Mouse (Mus musculus): Measurements from ENCODE around the gene Rasgef1a. TPM values are rescaled to one million over a fixed set of nuclear protein-coding genes. Genes with fewer than 3 reads are reported as not detected.

Gene Rasgef1a
- total RNA-seq, 2 experiments from 2014 or later = 0.11 to 0.22 TPM

GRCm38 (mm10) chr6:118070321-118071012 lies 59.2 kb downstream of the Rasgef1a start:
- intact Hi-C loops (cut with DNase I) = no loop called here
- DNase-seq = no peak

- no peak for DNase-seq
- intact Hi-C loops (cut with DNase I) = no loop called here
Measured at GRCm38 (mm10) chr6:118071013-118071350, 59.7 kb downstream of the Rasgef1a start.

GRCm38 (mm10) chr6:118071416-118071815 lies 60.2 kb downstream of the Rasgef1a start:
- DNase-seq = no peak
- intact Hi-C loops (cut with DNase I) = no loop called here

DNA sequence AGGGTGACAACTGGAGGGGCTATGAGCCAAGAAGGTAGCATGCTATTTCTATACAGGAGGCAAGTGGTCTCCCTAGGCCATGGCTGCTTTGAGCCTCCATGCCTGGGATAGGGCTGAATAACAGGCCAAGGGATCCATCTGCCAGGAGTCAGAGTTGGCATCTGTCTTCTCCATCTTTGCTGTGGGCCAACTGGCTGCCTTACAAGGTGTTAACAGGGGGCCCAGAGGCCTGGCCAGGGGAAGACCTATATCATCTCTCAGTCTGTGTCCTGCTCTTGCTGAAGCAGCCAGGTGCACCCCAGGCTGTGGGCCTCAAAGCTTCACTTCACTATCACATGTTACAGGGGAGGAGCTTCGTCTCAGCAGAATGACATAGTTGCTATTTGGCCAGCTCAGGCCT lies 60.9 kb downstream of the Rasgef1a start:
- intact Hi-C loops (cut with DNase I) = no loop called here
- DNase-seq = no peak

DNA sequence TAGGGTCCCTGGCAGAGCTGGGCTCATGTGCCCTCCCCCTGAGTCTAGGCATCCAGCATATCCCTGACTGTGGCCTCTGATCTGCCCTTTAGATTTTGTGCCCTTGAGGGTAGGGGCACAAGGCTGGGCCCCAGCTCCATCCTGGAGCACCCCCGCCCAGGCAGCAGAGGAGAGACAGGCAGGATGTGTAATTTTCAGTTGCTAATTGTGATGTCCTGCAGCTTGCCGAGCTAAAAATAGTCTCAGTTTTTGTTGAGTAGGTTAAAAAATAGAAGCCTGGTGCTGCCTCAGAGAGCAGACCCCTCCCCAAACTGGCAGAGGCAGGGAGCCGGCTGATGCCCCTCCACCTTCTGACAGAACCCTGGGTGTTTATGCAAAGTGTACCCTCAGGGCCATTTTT lies 62.9 kb downstream of the Rasgef1a start:
- intact Hi-C loops (cut with DNase I) = no loop called here
- DNase-seq = no peak

DNA sequence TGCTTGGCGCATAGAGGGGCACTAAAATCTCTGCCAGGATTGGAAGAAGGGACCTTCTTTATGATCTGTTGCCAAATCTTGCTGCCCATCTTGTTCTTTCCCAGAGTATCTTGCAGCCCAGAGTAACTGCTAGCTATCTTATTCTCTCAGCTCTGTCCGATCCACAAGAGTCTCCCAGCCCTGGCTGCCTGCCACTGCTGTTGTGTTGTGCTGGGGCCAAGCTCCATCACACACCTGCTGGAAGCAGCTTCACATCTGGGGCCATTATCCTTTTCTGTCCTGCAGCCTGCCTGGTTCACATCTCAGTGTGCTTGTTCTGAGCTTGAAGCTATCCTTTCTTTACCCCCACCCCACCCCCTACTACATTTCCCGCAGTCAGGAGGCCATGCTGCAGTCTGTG lies 65.0 kb downstream of the Rasgef1a start:
- intact Hi-C loops (cut with DNase I) = no loop called here
- no peak for DNase-seq

DNA sequence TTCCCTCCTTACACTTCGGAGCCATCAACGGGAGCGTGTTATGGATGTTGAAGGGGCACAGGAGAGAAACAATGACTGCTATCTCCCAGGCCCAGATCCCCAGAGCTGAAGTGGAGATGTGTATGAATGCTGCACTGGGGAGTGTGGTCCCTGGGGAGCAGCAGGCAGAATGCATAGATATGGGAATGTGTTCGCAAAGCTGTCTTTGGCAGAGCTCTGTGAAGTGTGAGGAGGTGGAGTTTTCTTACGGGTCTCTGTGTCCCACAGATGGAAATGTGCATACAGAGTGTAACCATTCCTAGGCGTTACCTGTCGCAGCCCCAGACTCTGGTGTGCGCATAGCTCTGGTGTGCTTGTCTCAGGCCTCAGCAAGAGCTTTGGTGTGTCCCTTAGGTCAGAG lies 65.5 kb downstream of the Rasgef1a start:
- intact Hi-C loops (cut with DNase I) = no loop called here
- no peak for DNase-seq

GRCm38 (mm10) chr6:118077421-118077820 lies 66.2 kb downstream of the Rasgef1a start:
- no peak for DNase-seq
- intact Hi-C loops (cut with DNase I) = no loop called here

DNA sequence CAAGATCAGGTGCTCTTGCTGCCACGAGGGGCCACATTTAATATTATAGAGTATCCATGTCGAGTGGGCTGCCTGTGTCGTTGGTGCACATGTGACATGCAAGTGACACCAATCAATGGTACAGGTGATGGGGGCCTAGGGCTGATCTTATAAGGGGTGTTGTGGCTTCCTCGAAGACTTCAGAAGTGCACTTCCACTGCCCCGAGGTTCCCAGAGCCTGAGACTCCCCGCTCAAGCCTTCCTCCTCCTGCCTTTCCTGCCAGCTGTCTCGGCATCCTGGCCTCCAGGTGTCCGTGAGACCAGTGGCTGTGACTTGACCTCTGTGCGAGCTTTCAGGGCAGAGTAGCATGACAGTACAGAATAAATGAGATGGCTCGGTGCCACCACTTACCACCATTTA lies 67.5 kb downstream of the Rasgef1a start:
- intact Hi-C loops (cut with DNase I) = no loop called here
- DNase-seq = no peak

DNA sequence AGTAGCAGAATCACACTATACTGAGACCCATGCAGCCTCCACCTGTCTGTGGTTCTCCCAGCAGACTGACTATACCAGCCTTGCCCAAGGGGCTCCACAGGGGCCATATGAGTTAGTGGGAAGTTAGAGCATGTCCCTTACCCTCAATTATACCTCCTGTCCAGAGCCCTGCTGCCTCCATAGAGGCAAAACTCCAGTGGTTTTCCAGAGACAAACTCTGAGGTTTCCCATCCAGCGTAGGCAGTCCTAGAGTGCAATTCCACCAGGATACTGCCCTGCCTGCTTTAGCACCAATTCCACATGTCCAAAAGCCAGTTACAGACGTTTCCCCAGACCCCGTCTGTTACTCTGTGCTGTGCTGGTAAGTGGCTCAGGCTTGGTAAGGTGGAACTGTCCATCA lies 68.1 kb downstream of the Rasgef1a start:
- DNase-seq = no peak
- intact Hi-C loops (cut with DNase I) = no loop called here

GRCm38 (mm10) chr6:118079762-118080465 lies 68.7 kb downstream of the Rasgef1a start:
- intact Hi-C loops (cut with DNase I) = no loop called here
- no peak for DNase-seq

DNA sequence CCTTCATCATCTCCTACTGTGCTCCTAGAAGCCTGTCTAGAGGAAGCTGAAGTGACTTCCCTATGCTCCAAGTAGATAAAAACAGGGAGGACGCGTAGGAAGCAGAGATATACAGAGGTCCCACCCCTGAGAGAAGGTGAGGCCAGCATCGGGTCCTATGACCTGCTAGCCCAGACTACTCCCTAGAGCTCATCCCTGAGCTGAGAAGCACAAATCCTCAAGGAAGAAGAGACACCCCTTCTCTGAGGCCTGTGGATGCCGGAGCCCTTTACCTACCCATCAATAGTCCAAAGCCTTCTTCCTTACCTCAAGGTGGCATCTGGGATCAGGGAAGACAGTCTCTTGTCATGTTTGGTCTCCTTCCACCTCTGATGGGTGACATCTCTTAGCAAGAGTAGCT lies 69.5 kb downstream of the Rasgef1a start:
- no peak for DNase-seq
- intact Hi-C loops (cut with DNase I) = no loop called here

DNA sequence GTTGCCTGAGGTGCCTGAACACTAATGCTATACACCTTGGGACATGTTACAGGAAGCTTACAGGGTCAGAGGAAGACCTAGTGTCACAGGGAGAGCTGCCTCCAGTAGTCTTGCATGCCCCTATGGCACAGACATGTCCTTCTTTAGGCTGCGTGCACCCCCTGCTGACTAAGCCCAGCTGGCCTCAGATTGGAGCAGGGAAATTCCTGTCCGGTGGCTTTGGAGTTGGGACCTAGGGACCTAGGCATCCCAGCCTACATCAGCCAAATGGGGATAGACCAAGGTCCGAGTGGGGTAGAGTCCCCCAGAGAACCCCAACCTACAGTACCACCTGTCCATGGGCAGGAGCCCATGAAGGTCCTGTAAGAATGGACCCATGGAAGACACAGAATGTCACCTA lies 71.1 kb downstream of the Rasgef1a start:
- intact Hi-C loops (cut with DNase I) = no loop called here
- DNase-seq = no peak

- intact Hi-C loops (cut with DNase I) = no loop called here
- no peak for DNase-seq
Measured at GRCm38 (mm10) chr6:118083608-118084007, 72.4 kb downstream of the Rasgef1a start.

- DNase-seq = no peak
- intact Hi-C loops (cut with DNase I) = no loop called here
Measured at GRCm38 (mm10) chr6:118084596-118084995, 73.4 kb downstream of the Rasgef1a start.

DNA sequence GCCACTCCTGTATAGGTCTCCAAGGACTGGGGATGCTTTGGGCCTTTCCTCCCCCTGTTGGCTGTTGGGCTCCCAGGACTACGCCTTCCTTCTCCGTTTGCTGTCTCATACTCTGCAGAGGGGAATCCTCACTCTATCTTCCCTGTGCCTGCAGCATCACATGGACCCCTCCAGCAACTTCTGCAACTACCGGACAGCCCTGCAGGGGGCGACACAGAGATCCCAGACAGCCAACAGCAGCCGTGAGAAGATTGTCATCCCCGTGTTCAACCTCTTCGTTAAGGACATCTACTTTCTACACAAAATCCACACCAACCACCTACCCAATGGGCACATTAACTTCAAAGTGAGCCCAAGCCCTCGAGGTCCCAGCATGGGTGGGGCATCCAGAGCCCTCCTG lies 76.7 kb downstream of the Rasgef1a start:
- intact Hi-C loops (cut with DNase I) = no loop called here
- DNase-seq = no peak

GRCm38 (mm10) chr6:118088750-118089440 lies 77.7 kb downstream of the Rasgef1a start:
- DNase-seq = no peak
- intact Hi-C loops (cut with DNase I) = no loop called here

DNA sequence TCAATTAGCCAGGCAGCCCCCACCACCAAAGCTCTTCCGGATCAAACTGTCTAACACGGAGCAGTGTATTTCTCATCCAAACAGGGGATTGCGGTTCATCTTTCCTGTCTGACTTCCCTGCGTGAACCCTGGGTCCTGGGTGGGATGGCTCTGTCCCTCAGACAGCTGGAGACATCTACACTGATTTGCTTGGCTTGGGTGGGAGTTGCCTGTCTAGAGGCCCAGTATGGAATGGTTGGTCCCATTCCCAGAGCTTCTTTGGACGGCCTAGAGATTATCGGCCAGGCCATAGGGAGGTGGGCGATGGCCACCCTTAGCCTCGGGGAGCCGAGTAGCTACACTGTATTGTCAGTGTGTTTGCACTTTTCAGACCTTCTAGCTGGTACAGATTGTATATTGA lies 79.6 kb downstream of the Rasgef1a start:
- DNase-seq = no peak
- intact Hi-C loops (cut with DNase I) = loop anchor here (10.0 kb wide), 1 partner anchor 246 kb away; the partner anchor contains the start of gene Zfp637

DNA sequence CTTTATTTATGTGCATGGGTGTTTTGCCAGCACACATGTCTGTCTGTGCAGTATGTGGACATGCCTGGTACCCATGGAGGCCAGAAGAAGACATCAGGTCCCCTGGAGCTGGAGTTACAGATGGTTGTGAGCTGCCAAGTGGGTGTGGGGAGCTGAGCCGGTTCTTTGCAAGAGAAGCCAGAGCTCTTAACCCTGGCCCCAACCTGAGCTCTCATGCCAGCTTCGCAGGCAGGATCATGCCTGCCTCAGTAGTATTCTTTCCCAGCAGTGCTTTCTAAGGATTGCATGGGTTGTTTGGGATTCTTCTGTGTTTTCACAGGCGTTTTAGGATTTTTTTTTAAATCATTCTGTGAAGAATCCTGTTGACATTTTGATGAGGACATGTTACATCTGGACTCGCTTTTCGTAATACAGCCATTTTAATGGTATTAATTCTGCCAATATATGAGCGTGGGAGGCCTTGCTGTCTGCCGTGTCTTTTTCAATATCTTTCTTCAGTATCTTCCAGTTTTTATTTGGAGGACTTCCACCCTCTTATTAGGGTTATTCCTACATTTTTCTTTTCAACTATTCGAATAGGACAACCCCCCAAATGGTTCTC lies 86.6 kb downstream of the Rasgef1a start:
- DNase-seq = no peak
- intact Hi-C loops (cut with DNase I) = loop anchor here (10.0 kb wide), 1 partner anchor 253 kb away; the partner anchor contains the start of gene Zfp637

GRCm38 (mm10) chr6:118099311-118099802 lies 88.1 kb downstream of the Rasgef1a start:
- DNase-seq = no peak
- intact Hi-C loops (cut with DNase I) = loop anchor here (10.0 kb wide), 1 partner anchor 255 kb away; the partner anchor contains the start of gene Zfp637

- intact Hi-C loops (cut with DNase I) = no loop called here
Measured at GRCm38 (mm10) chr6:118111810-118112209, 100.6 kb downstream of the Rasgef1a start.

More at GRCm38 (mm10) chr6:118111810-118112209, 100.6 kb downstream of the Rasgef1a start:
- DNase-seq = no peak
